Mouse (Mus musculus) spleen, embryonic (tissue): ENCODE measurements at regions not wholly inside any gene's neighbourhood (a gene's known extent, or its start where the extent isn't known, plus 50 kb on each side); places are given as distances from the start of the nearest gene placed in this dataset.

ENCODE experiments used
- CTCF ChIA-PET: fragments of 350-600 bp; sonication (Branson Sonifier 250); formaldehyde crosslinking; loops from one replicate; lab custom pipeline; 2022; lab: Charles Lee

GRCm38 (mm10) chr17:62292703-62293102 lies 588.4 kb downstream of the Efna5 start:
- CTCF ChIA-PET: no interaction called here

- CTCF ChIA-PET: no interaction called here
These were observed 593.5 kb downstream of the Efna5 start for GRCm38 (mm10) chr17:62287666-62288065.

GRCm38 (mm10) chr17:62287127-62287526 lies 594.0 kb downstream of the Efna5 start:
- CTCF ChIA-PET: no interaction called here

GRCm38 (mm10) chr17:62286086-62287080 lies 594.7 kb downstream of the Efna5 start:
- CTCF ChIA-PET: no interaction called here

GRCm38 (mm10) chr17:62280201-62280600 lies 600.9 kb downstream of the Efna5 start:
- CTCF ChIA-PET: no interaction called here

GRCm38 (mm10) chr17:62271399-62271798 lies 609.7 kb downstream of the Efna5 start:
- CTCF ChIA-PET: no interaction called here

GRCm38 (mm10) chr17:62269279-62269678 lies 611.8 kb downstream of the Efna5 start:
- CTCF ChIA-PET: no interaction called here

GRCm38 (mm10) chr17:62253448-62253847 lies 627.7 kb downstream of the Efna5 start:
- CTCF ChIA-PET: no interaction called here

- CTCF ChIA-PET: no interaction called here
These were observed 633.1 kb downstream of the Efna5 start for GRCm38 (mm10) chr17:62248011-62248410.

- CTCF ChIA-PET: no interaction called here
These were observed 634.5 kb downstream of the Efna5 start for GRCm38 (mm10) chr17:62246650-62247049.

GRCm38 (mm10) chr17:62230939-62231338 lies 650.2 kb downstream of the Efna5 start:
- CTCF ChIA-PET: interaction anchor here (0.7 kb wide), 1 partner anchor 187 kb away, joined by 3 read pairs; no protein-coding TSS in a partner anchor

GRCm38 (mm10) chr17:62210441-62211025 lies 670.6 kb downstream of the Efna5 start:
- CTCF ChIA-PET: no interaction called here

- CTCF ChIA-PET: no interaction called here
These were observed 678.5 kb downstream of the Efna5 start for GRCm38 (mm10) chr17:62202658-62203057.

GRCm38 (mm10) chr17:62200491-62200890 lies 680.6 kb downstream of the Efna5 start:
- CTCF ChIA-PET: no interaction called here

GRCm38 (mm10) chr17:62199559-62199958 lies 681.6 kb downstream of the Efna5 start:
- CTCF ChIA-PET: no interaction called here

- CTCF ChIA-PET: no interaction called here
These were observed 702.4 kb downstream of the Efna5 start for GRCm38 (mm10) chr17:62178612-62179210.

- CTCF ChIA-PET: no interaction called here
These were observed 704.8 kb downstream of the Efna5 start for GRCm38 (mm10) chr17:62176336-62176735.

- CTCF ChIA-PET: no interaction called here
These were observed 708.8 kb downstream of the Efna5 start for GRCm38 (mm10) chr17:62172305-62172704.

GRCm38 (mm10) chr17:62171532-62171931 lies 709.6 kb downstream of the Efna5 start:
- CTCF ChIA-PET: no interaction called here

- CTCF ChIA-PET: no interaction called here
These were observed 719.7 kb downstream of the Efna5 start for GRCm38 (mm10) chr17:62161457-62161856.

- CTCF ChIA-PET: interaction anchor here (0.6 kb wide), 1 partner anchor 10 kb away, joined by 9 read pairs; no protein-coding TSS in a partner anchor
These were observed 720.8 kb downstream of the Efna5 start for GRCm38 (mm10) chr17:62160301-62160700.

- CTCF ChIA-PET: no interaction called here
These were observed 746.1 kb downstream of the Efna5 start for GRCm38 (mm10) chr17:62135050-62135449.
